17 mouse cellular contexts compared by ENCODE assay signal in the genomic region with DNA sequence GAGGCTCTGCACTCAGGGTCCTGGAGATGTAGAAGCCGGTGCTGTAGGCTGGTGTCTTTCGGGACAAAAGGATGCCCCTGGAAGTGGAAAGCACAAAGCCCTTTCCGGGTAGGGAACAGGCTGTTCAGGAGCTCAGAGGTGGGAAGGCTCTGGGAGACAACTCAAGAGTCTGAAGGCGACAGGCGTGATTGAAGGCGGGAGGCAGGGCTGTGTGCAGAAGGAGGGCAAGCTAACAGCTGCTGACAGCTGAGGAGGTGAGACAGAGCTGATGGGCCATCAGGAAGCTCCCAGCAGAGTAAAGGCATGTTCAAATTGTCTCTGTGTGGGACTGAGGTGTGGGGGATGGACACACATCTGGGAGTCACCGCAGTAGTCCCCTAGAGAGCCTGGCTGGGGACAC. TPM values are rescaled to one million over a fixed set of nuclear protein-coding genes. Genes with fewer than 3 reads are reported as not detected.
DNase-seq lines count a peak whose midpoint lies in the region; ATAC-seq lines count a peak whose summit lies in the region.
"Had no signal": no experiment of that assay in that cellular context is flagged by ENCODE, and none has a peak within 500 bp of the region (broad histone marks: within the 10 kb centered on the region; RNA-seq: fewer than 3 reads in every experiment).

No protein-coding gene starts in this region.

- peak overlapping the region; percentile 2; the same call in 1 of the 2 replicates for H3K4me2 ChIP-seq in heart, embryonic 16.5 days (ENCODE audit: low read depth, low read length)
- H3K4me2 ChIP-seq in hindbrain, embryonic 16.5 days (ENCODE audit: low read length) = peak overlapping the region; percentile 95
- peak overlapping the region; percentile 99 for H3K4me2 ChIP-seq in neural tube, embryonic 15.5 days

- no peaks in the 10 kb centered on the region for H3K36me3 ChIP-seq in heart, embryonic 16.5 days (ENCODE audit: control insufficient read depth, insufficient read depth)
- H3K36me3 ChIP-seq in hindbrain, embryonic 16.5 days (ENCODE audit: control insufficient read depth, insufficient read depth, low read length) = no peaks in the 10 kb centered on the region
- H3K36me3 ChIP-seq in neural tube, embryonic 15.5 days = no peaks in the 10 kb centered on the region
- H3K36me3 ChIP-seq: kidney, embryonic 15.5 days had no signal

- peaks cover 36% of the 10 kb centered on the region for H3K27me3 ChIP-seq in heart, embryonic 16.5 days (ENCODE audit: control insufficient read depth, insufficient read depth, low read length)
- peaks cover 5% of the 10 kb centered on the region; the same call in 1 of the 2 replicates for H3K27me3 ChIP-seq in hindbrain, embryonic 16.5 days (replicated peaks; ENCODE audit: control insufficient read depth, insufficient read depth, low read length)
- H3K27me3 ChIP-seq in neural tube, embryonic 15.5 days (replicated peaks) = peaks cover 21% of the 10 kb centered on the region

- peaks cover 8% of the 10 kb centered on the region; the same call in 1 of the 2 replicates for H3K4me1 ChIP-seq in heart, embryonic 16.5 days (ENCODE audit: control insufficient read depth, insufficient read depth, low read length)
- H3K4me1 ChIP-seq in hindbrain, embryonic 16.5 days (ENCODE audit: control insufficient read depth, insufficient read depth, low read depth, low read length) = peaks cover 7% of the 10 kb centered on the region
- H3K4me1 ChIP-seq in neural tube, embryonic 15.5 days = peaks cover 30% of the 10 kb centered on the region

- whole genome bisulfite sequencing in heart, embryonic 16.5 days = 47% methylated on average over 7 of the region's 7 CpGs
- 66% methylated on average over 7 of the region's 7 CpGs for WGBS in hindbrain, embryonic 16.5 days
- 71% methylated on average over 7 of the region's 7 CpGs for WGBS in neural tube, embryonic 15.5 days

- H3K4me3 ChIP-seq in heart, embryonic 16.5 days (ENCODE audit: low read length) = no peak overlapping the region
- H3K4me3 ChIP-seq in hindbrain, embryonic 16.5 days (ENCODE audit: low read length) = peak overlapping the region; percentile 56; the same call in 1 of the 2 replicates
- H3K4me3 ChIP-seq in neural tube, embryonic 15.5 days (replicated peaks) = peak overlapping the region; percentile 64; the same call in 1 of the 2 replicates

- no peak for DNase-seq in heart, adult 9 months (ENCODE audit: low spot score in 2 of 2)
- DNase-seq in retina, embryonic 14.5 days (ENCODE audit: low spot score) = peak; percentile 8
- no peak for DNase-seq in retina, postnatal 1 day
- DNase-seq in adipocyte (ENCODE audit: low spot score) = no peak
- DNase-seq: adrenal gland, postnatal 36 days; cerebellum, adult 11 months; embryo, embryonic 11 days; heart, postnatal 36 days; liver; lung, postnatal 10 days; spleen, adult 18-20 months; thymus, adult 18-20 months had no signal

- no peak overlapping the region for H3K27ac ChIP-seq in heart, embryonic 16.5 days (ENCODE audit: low read length)
- no peak overlapping the region for H3K27ac ChIP-seq in hindbrain, embryonic 16.5 days (ENCODE audit: low read depth, low read length)
- no peak overlapping the region for H3K27ac ChIP-seq in neural tube, embryonic 15.5 days (replicated peaks)
- H3K27ac ChIP-seq: kidney, embryonic 15.5 days had no signal

- no peak overlapping the region for H3K9ac ChIP-seq in heart, embryonic 16.5 days (ENCODE audit: low read length)
- no peak overlapping the region for H3K9ac ChIP-seq in hindbrain, embryonic 16.5 days (ENCODE audit: low read depth, low read length)
- H3K9ac ChIP-seq in neural tube, embryonic 15.5 days (replicated peaks) = no peak overlapping the region
- H3K9ac ChIP-seq: kidney, embryonic 15.5 days had no signal

- ATAC-seq in heart, embryonic 16.5 days (replicated peaks; ENCODE audit: extremely low read depth, insufficient read depth, low FRiP score) = no peak
- ATAC-seq in hindbrain, embryonic 16.5 days = no peak
- no peak for ATAC-seq in neural tube, embryonic 15.5 days (ENCODE audit: low FRiP score)
- ATAC-seq: Patski had no signal

- no peaks in the 10 kb centered on the region for H3K9me3 ChIP-seq in heart, embryonic 16.5 days (replicated peaks; ENCODE audit: control insufficient read depth, low read length)
- H3K9me3 ChIP-seq in hindbrain, embryonic 16.5 days (ENCODE audit: control insufficient read depth, low read length) = no peaks in the 10 kb centered on the region
- H3K9me3 ChIP-seq in neural tube, embryonic 15.5 days (replicated peaks) = no peaks in the 10 kb centered on the region
- H3K9me3 ChIP-seq: kidney, embryonic 15.5 days had no signal

RNA-seq across cellular contexts. Expression of gene Cpne5, which starts 1.9 kb away (rescaled TPM):
- polyA plus RNA-seq in heart, embryonic 16.5 days (2015; fragmentation: Nextera tagmentation; extraction: Ambion mirVana) = 13.3 and 14.1 TPM in 2 replicates
- polyA plus RNA-seq in hindbrain, embryonic 16.5 days (2015; fragmentation: Nextera tagmentation; extraction: Ambion mirVana) = 48.1 and 51.2 TPM in 2 replicates
- 56.0 and 61.2 TPM in 2 replicates for polyA plus RNA-seq in neural tube, embryonic 15.5 days (2015; fragmentation: Nextera tagmentation; extraction: Ambion mirVana)

RNA-seq across cellular contexts. Expression of gene Ppil1, which starts 27.9 kb away (rescaled TPM):
- 101 and 104 TPM in 2 replicates for polyA plus RNA-seq in heart, embryonic 16.5 days (2015; fragmentation: Nextera tagmentation; extraction: Ambion mirVana)
- polyA plus RNA-seq in hindbrain, embryonic 16.5 days (2015; fragmentation: Nextera tagmentation; extraction: Ambion mirVana) = 105 and 113 TPM in 2 replicates
- polyA plus RNA-seq in neural tube, embryonic 15.5 days (2015; fragmentation: Nextera tagmentation; extraction: Ambion mirVana) = 106 and 119 TPM in 2 replicates

RNA-seq across cellular contexts. Expression of gene BC004004, which starts 32.5 kb away (rescaled TPM):
- 95.4 and 96.8 TPM in 2 replicates for polyA plus RNA-seq in heart, embryonic 16.5 days (2015; fragmentation: Nextera tagmentation; extraction: Ambion mirVana)
- polyA plus RNA-seq in hindbrain, embryonic 16.5 days (2015; fragmentation: Nextera tagmentation; extraction: Ambion mirVana) = 118 and 123 TPM in 2 replicates
- polyA plus RNA-seq in neural tube, embryonic 15.5 days (2015; fragmentation: Nextera tagmentation; extraction: Ambion mirVana) = 111 and 116 TPM in 2 replicates

Comparison
In these comparisons a context has a peak if more than half of its experiments do, and no peak if none do; other contexts are left out.
1. H3K4me2 ChIP-seq: peak in every context shown above with its lines; median percentile 99 in neural tube, embryonic 15.5 days; 95 in hindbrain, embryonic 16.5 days; 2 in heart, embryonic 16.5 days.